Mouse (Mus musculus): ENCODE results near the gene Fabp7. TPM values are rescaled to one million over a fixed set of nuclear protein-coding genes. Genes with fewer than 3 reads are reported as not detected.

The Fabp7 gene
- polyA plus RNA-seq, 1 experiment from 2014 or later: 1,508 TPM

- no peaks in the 10 kb centered on the region for H3K36me3 ChIP-seq (ENCODE audit: control insufficient read depth, insufficient read depth, low read length)
- H3K9ac ChIP-seq (replicated peaks; ENCODE audit: low read length): peak within 1 kb of the TSS; percentile 70
- peak within 1 kb of the TSS; percentile 55 for H3K27ac ChIP-seq (replicated peaks; ENCODE audit: low read depth, low read length)
- H3K27me3 ChIP-seq (ENCODE audit: control insufficient read depth, insufficient read depth, low read length): no peaks in the 10 kb centered on the region
- no peak for DNase-seq
- 0 out of 2 replicates have a peak, but pooled peaks cover 11% of the 10 kb centered on the region for H3K4me1 ChIP-seq (ENCODE audit: control insufficient read depth, insufficient read depth, low read length)
- H3K9me3 ChIP-seq (ENCODE audit: control insufficient read depth, low read length): peaks cover 5% of the 10 kb centered on the region
- ATAC-seq (ENCODE audit: low FRiP score, low TSS enrichment): no peak
- H3K4me2 ChIP-seq (ENCODE audit: low read length): peak within 1 kb of the TSS; percentile 97
- H3K4me3 ChIP-seq (replicated peaks; ENCODE audit: low read depth, low read length): peak within 1 kb of the TSS; percentile 55
- 83% methylated on average over 7 of the region's 7 CpGs for WGBS
Observed at GRCm38 (mm10) chr10:57794018-57794417, 9.3 kb downstream of the Fabp7 start, which contains the start of gene Smpdl3a. Gene Smpdl3a, plus strand, starts transcription at chr10:57794335.

GRCm38 (mm10) chr10:57794491-57795461 lies 10.1 kb downstream of the Fabp7 start:
- H3K9me3 ChIP-seq (ENCODE audit: control insufficient read depth, low read length): peaks cover 5% of the 10 kb centered on the region
- peak overlapping the region; percentile 70 for H3K9ac ChIP-seq (replicated peaks; ENCODE audit: low read length)
- H3K4me3 ChIP-seq (replicated peaks; ENCODE audit: low read depth, low read length): peak overlapping the region; percentile 55
- WGBS: under 1% methylated on average over 44 of the region's 44 CpGs
- H3K4me2 ChIP-seq (ENCODE audit: low read length): peak overlapping the region; percentile 97
- H3K27me3 ChIP-seq (ENCODE audit: control insufficient read depth, insufficient read depth, low read length): no peaks in the 10 kb centered on the region
- H3K36me3 ChIP-seq (ENCODE audit: control insufficient read depth, insufficient read depth, low read length): no peaks in the 10 kb centered on the region
- H3K27ac ChIP-seq (replicated peaks; ENCODE audit: low read depth, low read length): peak overlapping the region; percentile 55
- DNase-seq: peak; percentile 62
- peak; percentile 75 for ATAC-seq (ENCODE audit: low FRiP score, low TSS enrichment)
- H3K4me1 ChIP-seq (ENCODE audit: control insufficient read depth, insufficient read depth, low read length): 0 out of 2 replicates have a peak, but pooled peaks cover 11% of the 10 kb centered on the region

GRCm38 (mm10) chr10:57795542-57795941 lies 10.9 kb downstream of the Fabp7 start:
- Histone ChIP-seq H3K4me1 (ENCODE audit: control insufficient read depth, insufficient read depth, low read length) (0 out of 2 replicates have a peak, but pooled peaks cover 11% of the 10 kb centered on the region), H3K36me3 (ENCODE audit: control insufficient read depth, insufficient read depth, low read length) (no peaks in the 10 kb centered on the region), H3K4me2 (ENCODE audit: low read length) (peak overlapping the region; percentile 97), H3K9ac (replicated peaks; ENCODE audit: low read length) (no peak overlapping the region), H3K27ac (replicated peaks; ENCODE audit: low read depth, low read length) (no peak overlapping the region), H3K9me3 (ENCODE audit: control insufficient read depth, low read length) (peaks cover 5% of the 10 kb centered on the region), H3K27me3 (ENCODE audit: control insufficient read depth, insufficient read depth, low read length) (no peaks in the 10 kb centered on the region), H3K4me3 (replicated peaks; ENCODE audit: low read depth, low read length) (no peak overlapping the region)
- 46% methylated on average over 4 of the region's 4 CpGs for WGBS
- DNase-seq (peak; percentile 14), ATAC-seq (ENCODE audit: low FRiP score, low TSS enrichment) (no peak)

- H3K4me2 ChIP-seq (ENCODE audit: low read length): 0 out of 2 replicates have a peak overlapping the region, but pooled peaks have one; percentile 97
- no peak overlapping the region for H3K4me3 ChIP-seq (replicated peaks; ENCODE audit: low read depth, low read length)
- H3K9ac ChIP-seq (replicated peaks; ENCODE audit: low read length): no peak overlapping the region
- H3K27ac ChIP-seq (replicated peaks; ENCODE audit: low read depth, low read length): no peak overlapping the region
- 0 out of 2 replicates have a peak, but pooled peaks cover 11% of the 10 kb centered on the region for H3K4me1 ChIP-seq (ENCODE audit: control insufficient read depth, insufficient read depth, low read length)
- peak; percentile 39 for ATAC-seq (ENCODE audit: low FRiP score, low TSS enrichment)
- H3K36me3 ChIP-seq (ENCODE audit: control insufficient read depth, insufficient read depth, low read length): no peaks in the 10 kb centered on the region
- no peaks in the 10 kb centered on the region for H3K27me3 ChIP-seq (ENCODE audit: control insufficient read depth, insufficient read depth, low read length)
- peak; percentile 67 for DNase-seq
- 61% methylated on average over 4 of the region's 4 CpGs for WGBS
- peaks cover 5% of the 10 kb centered on the region for H3K9me3 ChIP-seq (ENCODE audit: control insufficient read depth, low read length)
Observed at GRCm38 (mm10) chr10:57796057-57796456, 11.4 kb downstream of the Fabp7 start.

GRCm38 (mm10) chr10:57799486-57799885 lies 14.8 kb downstream of the Fabp7 start:
- Histone ChIP-seq H3K36me3 (ENCODE audit: control insufficient read depth, insufficient read depth, low read length) (0 out of 2 replicates have a peak, but pooled peaks cover 5% of the 10 kb centered on the region), H3K4me3 (replicated peaks; ENCODE audit: low read depth, low read length) (no peak overlapping the region), H3K4me2 (ENCODE audit: low read length) (no peak overlapping the region), H3K27me3 (ENCODE audit: control insufficient read depth, insufficient read depth, low read length) (no peaks in the 10 kb centered on the region), H3K9me3 (ENCODE audit: control insufficient read depth, low read length) (no peaks in the 10 kb centered on the region), H3K9ac (replicated peaks; ENCODE audit: low read length) (no peak overlapping the region), H3K4me1 (ENCODE audit: control insufficient read depth, insufficient read depth, low read length) (0 out of 2 replicates have a peak, but pooled peaks cover 7% of the 10 kb centered on the region), H3K27ac (replicated peaks; ENCODE audit: low read depth, low read length) (no peak overlapping the region)
- DNase-seq (no peak), ATAC-seq (ENCODE audit: low FRiP score, low TSS enrichment) (no peak)
- 93% methylated on average over 1 of the region's 1 CpGs for WGBS

GRCm38 (mm10) chr10:57807754-57808153 lies 23.1 kb downstream of the Fabp7 start:
- Histone ChIP-seq H3K4me2 (ENCODE audit: low read length) (no peak overlapping the region), H3K27me3 (ENCODE audit: control insufficient read depth, insufficient read depth, low read length) (no peaks in the 10 kb centered on the region), H3K9ac (replicated peaks; ENCODE audit: low read length) (no peak overlapping the region), H3K4me3 (replicated peaks; ENCODE audit: low read depth, low read length) (no peak overlapping the region), H3K4me1 (ENCODE audit: control insufficient read depth, insufficient read depth, low read length) (no peaks in the 10 kb centered on the region), H3K27ac (replicated peaks; ENCODE audit: low read depth, low read length) (no peak overlapping the region), H3K9me3 (ENCODE audit: control insufficient read depth, low read length) (no peaks in the 10 kb centered on the region), H3K36me3 (ENCODE audit: control insufficient read depth, insufficient read depth, low read length) (no peaks in the 10 kb centered on the region)
- ATAC-seq (ENCODE audit: low FRiP score, low TSS enrichment) (no peak), DNase-seq (no peak)
- WGBS: 94% methylated on average over 6 of the region's 6 CpGs

GRCm38 (mm10) chr10:57812161-57812856 lies 27.6 kb downstream of the Fabp7 start:
- Histone ChIP-seq H3K9me3 (ENCODE audit: control insufficient read depth, low read length) (no peaks in the 10 kb centered on the region), H3K27me3 (ENCODE audit: control insufficient read depth, insufficient read depth, low read length) (0 out of 2 replicates have a peak, but pooled peaks cover 3% of the 10 kb centered on the region), H3K4me1 (ENCODE audit: control insufficient read depth, insufficient read depth, low read length) (no peaks in the 10 kb centered on the region), H3K27ac (replicated peaks; ENCODE audit: low read depth, low read length) (no peak overlapping the region), H3K36me3 (ENCODE audit: control insufficient read depth, insufficient read depth, low read length) (no peaks in the 10 kb centered on the region), H3K4me3 (replicated peaks; ENCODE audit: low read depth, low read length) (no peak overlapping the region), H3K4me2 (ENCODE audit: low read length) (no peak overlapping the region), H3K9ac (replicated peaks; ENCODE audit: low read length) (no peak overlapping the region)
- no peak for DNase-seq
- ATAC-seq (ENCODE audit: low FRiP score, low TSS enrichment): no peak
- whole genome bisulfite sequencing: 90% methylated on average over 5 of the region's 5 CpGs

- Histone ChIP-seq H3K36me3 (ENCODE audit: control insufficient read depth, insufficient read depth, low read length) (no peaks in the 10 kb centered on the region), H3K27ac (replicated peaks; ENCODE audit: low read depth, low read length) (no peak overlapping the region), H3K4me2 (ENCODE audit: low read length) (no peak overlapping the region), H3K4me1 (ENCODE audit: control insufficient read depth, insufficient read depth, low read length) (no peaks in the 10 kb centered on the region), H3K9me3 (ENCODE audit: control insufficient read depth, low read length) (no peaks in the 10 kb centered on the region), H3K4me3 (replicated peaks; ENCODE audit: low read depth, low read length) (no peak overlapping the region), H3K27me3 (ENCODE audit: control insufficient read depth, insufficient read depth, low read length) (peaks cover 7% of the 10 kb centered on the region; the same call in 1 of the 2 replicates), H3K9ac (replicated peaks; ENCODE audit: low read length) (no peak overlapping the region)
- ATAC-seq (ENCODE audit: low FRiP score, low TSS enrichment) (no peak), DNase-seq (no peak)
- 48% methylated on average over 2 of the region's 2 CpGs for WGBS
Observed at GRCm38 (mm10) chr10:57814295-57814694, 29.6 kb downstream of the Fabp7 start.
